Mouse (Mus musculus) bone marrow, adult 2 months (tissue): Measurements from ENCODE around the gene Camta1.

Source experiments
- CTCF ChIP-seq: fragments of 200-500 bp; IDR thresholded peaks from 2 replicates; pipeline ENCODE4 v1.5.1; 2011; ENCODE audit warnings: low read length, control low read depth; ENCODE audit not compliant: control insufficient read depth, insufficient read depth
- POLR2A ChIP-seq: fragments of 200-500 bp; IDR thresholded peaks from 2 replicates; pipeline ENCODE4 v1.6.1; 2011; ENCODE audit warnings: low read depth, mild to moderate bottlenecking, control low read depth, low read length, borderline replicate concordance; ENCODE audit not compliant: control insufficient read depth

DNA sequence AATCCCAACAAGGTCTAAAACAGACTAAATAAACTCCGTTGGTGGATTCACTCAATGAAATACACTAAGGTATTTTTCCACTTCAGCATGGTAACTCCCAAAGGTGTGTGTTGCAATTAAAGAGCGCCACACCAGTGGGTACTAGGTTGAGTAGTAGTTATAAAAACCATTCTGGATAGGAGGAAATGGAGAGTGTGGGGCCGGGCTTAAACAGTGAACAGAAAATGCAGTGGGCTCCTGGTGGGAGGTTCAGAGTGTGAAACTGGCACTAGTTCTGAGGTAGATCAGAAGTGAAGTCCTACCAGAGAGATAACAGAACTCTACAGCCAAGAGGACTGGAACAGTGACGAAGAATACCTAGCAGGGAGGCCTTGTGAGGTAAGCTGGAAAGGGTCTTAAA lies 803.0 kb downstream of the Camta1 start:
- TF ChIP-seq POLR2A: no peak
- no peak for TF ChIP-seq CTCF
